Mouse (Mus musculus): ENCODE measurements around the gene Crb1.
"Not testable (repeated sequence)": the region's sequence is repeated elsewhere in the genome, so short reads cannot be mapped to it uniquely, and the experiment has no call there.

Gene Crb1

GRCm38 (mm10) chr1:139328811-139329210 lies 48.1 kb downstream of the Crb1 start:
- DNase-seq (ENCODE audit: low spot score), result no peak

GRCm38 (mm10) chr1:139328286-139328685 lies 48.6 kb downstream of the Crb1 start:
- DNase-seq (ENCODE audit: low spot score), result no peak

- DNase-seq (ENCODE audit: low spot score), result no peak
Measured at GRCm38 (mm10) chr1:139325378-139325777, 51.5 kb downstream of the Crb1 start.

GRCm38 (mm10) chr1:139319798-139320197 lies 57.1 kb downstream of the Crb1 start:
- no peak for DNase-seq (ENCODE audit: low spot score)

- peak; percentile 55 for DNase-seq (ENCODE audit: low spot score)
Measured at GRCm38 (mm10) chr1:139314297-139314874, 62.5 kb downstream of the Crb1 start.

GRCm38 (mm10) chr1:139308915-139309314 lies 68.0 kb downstream of the Crb1 start:
- no peak for DNase-seq (ENCODE audit: low spot score)

GRCm38 (mm10) chr1:139302519-139302918 lies 74.4 kb downstream of the Crb1 start:
- not testable (repeated sequence) for DNase-seq (ENCODE audit: low spot score)

GRCm38 (mm10) chr1:139301830-139302229 lies 75.1 kb downstream of the Crb1 start:
- no peak for DNase-seq (ENCODE audit: low spot score)

- no peak for DNase-seq (ENCODE audit: low spot score)
Measured at GRCm38 (mm10) chr1:139292023-139292422, 84.9 kb downstream of the Crb1 start.

- DNase-seq (ENCODE audit: low spot score), result peak; percentile 58
Measured at GRCm38 (mm10) chr1:139291593-139291992, 85.3 kb downstream of the Crb1 start.

GRCm38 (mm10) chr1:139276619-139277320 lies 100.1 kb downstream of the Crb1 start:
- no peak for DNase-seq (ENCODE audit: low spot score)

GRCm38 (mm10) chr1:139267844-139268243 lies 109.1 kb downstream of the Crb1 start:
- peak; percentile 92 for DNase-seq (ENCODE audit: low spot score)

GRCm38 (mm10) chr1:139264245-139264644 lies 112.7 kb downstream of the Crb1 start:
- no peak for DNase-seq (ENCODE audit: low spot score)

GRCm38 (mm10) chr1:139263158-139263557 lies 113.7 kb downstream of the Crb1 start:
- DNase-seq (ENCODE audit: low spot score), result no peak

GRCm38 (mm10) chr1:139255581-139255980 lies 121.3 kb downstream of the Crb1 start:
- no peak for DNase-seq (ENCODE audit: low spot score)

- no peak for DNase-seq (ENCODE audit: low spot score)
Measured at GRCm38 (mm10) chr1:139252041-139252440, 124.9 kb downstream of the Crb1 start.

GRCm38 (mm10) chr1:139249159-139249558 lies 127.7 kb downstream of the Crb1 start:
- DNase-seq (ENCODE audit: low spot score), result no peak

GRCm38 (mm10) chr1:139246723-139247380 lies 130.0 kb downstream of the Crb1 start:
- DNase-seq (ENCODE audit: low spot score), result no peak

GRCm38 (mm10) chr1:139236794-139237193 lies 140.1 kb downstream of the Crb1 start:
- no peak for DNase-seq (ENCODE audit: low spot score)

- no peak for DNase-seq (ENCODE audit: low spot score)
Measured at GRCm38 (mm10) chr1:139234611-139235568, 142.0 kb downstream of the Crb1 start.

GRCm38 (mm10) chr1:139232636-139233035 lies 144.3 kb downstream of the Crb1 start:
- DNase-seq (ENCODE audit: low spot score), result no peak

- no peak for DNase-seq (ENCODE audit: low spot score)
Measured at GRCm38 (mm10) chr1:139224309-139224949, 152.5 kb downstream of the Crb1 start.

Measured in retina, embryonic 14.5 days (tissue).